Mouse (Mus musculus) G1E (cell line): ENCODE data around the gene Casc3.

Source experiments
- CTCF ChIP-seq: IDR thresholded peaks from 2 replicates; pipeline ENCODE4 v1.5.1; 2012; ENCODE audit warnings: low read depth, low read length, inconsistent platforms, mixed read lengths
- GATA1 ChIP-seq: IDR thresholded peaks from 2 replicates; pipeline ENCODE4 v1.6.1; 2012; ENCODE audit warnings: borderline replicate concordance, low read length, inconsistent platforms, mixed read lengths
- GATA2 ChIP-seq: IDR thresholded peaks from 2 replicates; pipeline ENCODE4 v1.6.1; 2012; ENCODE audit warnings: low read depth, low read length, inconsistent platforms, borderline replicate concordance
- POLR2AphosphoS5 ChIP-seq: IDR thresholded peaks from 2 replicates; pipeline ENCODE4 v1.6.1; 2012; ENCODE audit warnings: low read depth, low read length, inconsistent platforms; ENCODE audit not compliant: insufficient replicate concordance
- TAL1 ChIP-seq: conservative IDR thresholded peaks from 2 replicates; pipeline ENCODE4 v1.6.1; 2012; ENCODE audit warnings: low read depth, low read length, inconsistent platforms, mixed read lengths

- TF ChIP-seq CTCF = no peak
- TF ChIP-seq GATA1 = no peak
- no peak for TF ChIP-seq POLR2AphosphoS5
- TF ChIP-seq TAL1 = no peak
- no peak for TF ChIP-seq GATA2
Observed at GRCm38 (mm10) chr11:98835725-98836124, 31.0 kb downstream of the Casc3 start.
